Mouse (Mus musculus) heart, adult 8-10 months (tissue): ENCODE measurements at regions not wholly inside any gene's neighbourhood (a gene's known extent, or its start where the extent isn't known, plus 50 kb on each side); places are given as distances from the start of the nearest gene placed in this dataset.
"Not testable (repeated sequence)": the region's sequence is repeated elsewhere in the genome, so short reads cannot be mapped to it uniquely, and the experiment has no call there.

Experiments used
- DNase-seq: peaks from one replicate; pipeline ENCODE4 v3.0.0; 2022; ENCODE audit warnings: low spot score

- DNase-seq, result no peak
Measured at GRCm38 (mm10) chr10:31143856-31144488, 169.2 kb upstream of the Hddc2 start.

GRCm38 (mm10) chr10:31144489-31144872 lies 168.7 kb upstream of the Hddc2 start:
- DNase-seq, result no peak

GRCm38 (mm10) chr10:31173169-31173686 lies 140.0 kb upstream of the Hddc2 start:
- DNase-seq, result peak; percentile 53

- DNase-seq, result no peak
Measured at GRCm38 (mm10) chr10:31189577-31189976, 123.6 kb upstream of the Hddc2 start.

GRCm38 (mm10) chr10:31212164-31212563 lies 101.0 kb upstream of the Hddc2 start:
- DNase-seq, result not testable (repeated sequence)

GRCm38 (mm10) chr10:31212778-31213454 lies 100.3 kb upstream of the Hddc2 start:
- DNase-seq, result no peak

DNA sequence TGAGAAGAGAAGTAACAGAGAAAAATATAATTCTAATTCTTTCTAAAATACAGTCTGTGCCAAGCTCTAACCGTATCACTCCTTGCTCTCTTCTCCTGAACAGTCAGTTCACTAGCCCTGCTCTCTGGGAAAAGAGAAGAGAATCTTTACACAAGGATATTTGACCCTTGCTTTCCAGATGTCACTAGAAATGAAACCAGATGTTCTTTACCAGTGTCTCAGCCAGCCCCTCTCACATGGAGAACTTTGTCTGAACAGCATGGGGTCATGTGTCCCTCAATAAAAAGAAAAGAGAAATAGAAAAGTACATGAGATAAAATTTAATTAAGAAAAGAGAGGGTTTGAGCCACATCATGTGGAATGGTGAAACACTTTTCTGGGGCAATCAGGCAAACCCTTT lies 91.3 kb upstream of the Hddc2 start:
- DNase-seq, result peak; percentile 15

DNA sequence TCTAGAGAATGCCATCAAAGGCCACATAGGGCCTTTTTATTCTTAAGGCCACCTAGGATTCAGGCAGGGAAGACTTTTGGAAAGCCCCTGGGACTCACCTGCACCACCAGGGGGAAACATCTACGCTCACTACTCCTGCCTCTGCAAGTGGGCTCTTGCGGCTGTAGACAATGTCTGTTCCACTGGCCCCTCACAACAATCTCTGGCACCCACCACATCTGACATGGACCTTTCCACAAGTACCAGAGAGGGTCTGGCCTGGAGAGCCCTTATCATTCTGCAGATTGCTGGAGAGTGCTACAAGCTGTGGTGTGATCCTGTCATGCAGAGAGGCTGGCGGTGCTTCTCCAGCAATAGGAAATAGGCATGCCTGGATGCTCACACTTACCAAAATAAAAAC lies 84.1 kb upstream of the Hddc2 start:
- DNase-seq, result no peak

DNA sequence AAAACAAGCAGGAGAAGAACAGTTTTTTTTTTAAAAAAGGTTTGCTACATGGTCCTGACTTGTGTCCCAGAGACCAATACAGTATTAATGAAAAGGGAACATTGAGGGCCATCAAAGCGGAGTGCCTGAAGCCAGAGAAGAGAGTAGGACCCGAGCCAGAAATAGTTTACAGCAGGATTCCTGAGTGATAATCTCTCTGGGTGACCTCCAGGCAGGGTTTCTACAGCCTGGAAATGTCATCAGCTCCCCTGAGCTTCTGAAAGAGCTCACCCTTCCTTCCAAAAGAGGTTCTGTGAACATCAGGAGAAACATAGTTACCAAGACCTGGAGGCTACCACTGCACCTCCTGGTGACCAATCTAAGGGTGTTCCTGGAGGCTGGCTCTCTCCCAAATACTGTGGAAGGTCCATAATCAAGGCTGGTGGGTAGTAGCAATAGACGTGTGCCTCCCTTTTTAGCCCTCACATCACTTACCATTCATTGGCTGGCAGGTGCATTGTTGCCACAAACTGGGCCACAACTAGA lies 70.7 kb upstream of the Hddc2 start:
- peak; percentile 14 for DNase-seq

DNA sequence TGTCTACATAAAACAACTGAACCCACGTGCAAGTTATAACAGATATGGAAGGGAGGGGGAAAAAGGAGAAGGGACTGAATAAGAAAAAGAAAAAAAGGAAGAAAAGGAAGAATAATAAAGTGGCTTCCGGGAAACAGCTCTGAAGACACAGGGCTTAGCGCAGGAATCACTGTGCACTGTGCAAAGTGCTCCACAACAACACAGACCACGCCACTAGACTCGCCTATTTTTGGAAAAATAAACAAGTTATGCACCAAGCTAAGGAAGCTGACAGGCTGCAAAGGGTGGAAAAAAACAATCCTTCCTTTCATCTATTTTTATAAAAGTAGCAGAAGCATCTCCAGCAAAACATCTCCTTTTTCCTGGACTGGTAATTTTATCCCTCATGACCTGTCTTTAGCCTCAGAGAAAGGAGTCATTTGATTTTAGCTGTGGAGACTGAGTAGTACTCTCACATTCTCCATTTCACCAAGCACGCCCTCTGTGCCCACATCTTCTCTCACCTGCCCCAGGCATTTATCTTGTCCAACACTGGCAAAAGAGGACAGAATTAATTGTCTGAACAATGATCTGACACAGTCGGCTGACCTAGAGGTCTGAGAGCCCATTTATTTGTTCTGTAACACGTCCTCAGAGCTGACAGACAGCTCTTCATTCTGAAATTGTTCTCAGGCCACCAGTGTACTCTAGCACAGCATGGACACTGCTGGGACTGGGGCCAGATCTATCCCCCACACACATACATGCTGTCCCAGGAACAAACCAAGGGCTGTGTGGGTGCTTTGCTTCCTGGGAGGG lies 60.4 kb upstream of the Hddc2 start:
- no peak for DNase-seq

GRCm38 (mm10) chr10:31256934-31257333 lies 56.2 kb upstream of the Hddc2 start:
- no peak for DNase-seq

- no peak for DNase-seq
Measured at GRCm38 (mm10) chr10:31257611-31258010, 55.6 kb upstream of the Hddc2 start.

GRCm38 (mm10) chr10:31260914-31261313 lies 52.3 kb upstream of the Hddc2 start:
- peak; percentile 39 for DNase-seq
